Comparison of ENCODE assay signal across 8 mouse cellular contexts in genomic region chr11:26593061-26594059, GRCm38 (mm10). TPM values are rescaled to one million over a fixed set of nuclear protein-coding genes. Genes with fewer than 3 reads are reported as not detected.
DNase-seq lines count a peak whose midpoint lies in the region; ATAC-seq lines count a peak whose summit lies in the region.

TSS of gene Gm6899 (plus strand) at chr11:26593241.
TSS of gene Vrk2 (minus strand) at chr11:26593999.

- peak; percentile 75 for DNase-seq in MEL-GATA-1-ER (ENCODE audit: extremely low read depth, low read depth)
- DNase-seq in cerebellum, adult 11 months: peak; percentile 1
- DNase-seq in forebrain, embryonic 14.5 days (ENCODE audit: low spot score): peak; percentile 79
- peak; percentile 85 for DNase-seq in heart, postnatal 4 days
- DNase-seq in layer of hippocampus, adult 8-10 months (ENCODE audit: low spot score in 2 of 2): peak; percentile 8 to 26
- peak; percentile 87 to 93 for DNase-seq in lung, postnatal 4 days
- DNase-seq in retina, postnatal 7 days (ENCODE audit: low read depth, low spot score): peak; percentile 38
- DNase-seq in urinary bladder, adult 2 months (ENCODE audit: low spot score): peak; percentile 81

- no peaks in the 10 kb centered on the region for H3K27me3 ChIP-seq in forebrain, embryonic 14.5 days (replicated peaks; ENCODE audit: control insufficient read depth, insufficient read depth, low read length)

- WGBS in forebrain, embryonic 14.5 days: under 1% methylated on average over 56 of the region's 60 CpGs

- no peaks in the 10 kb centered on the region for H3K9me3 ChIP-seq in forebrain, embryonic 14.5 days (replicated peaks; ENCODE audit: control insufficient read depth, low read length)

- H3K4me3 ChIP-seq in forebrain, embryonic 14.5 days (ENCODE audit: low read depth, low read length): peak within 1 kb of the TSS; percentile 57

- H3K4me1 ChIP-seq in forebrain, embryonic 14.5 days (ENCODE audit: control insufficient read depth, insufficient read depth, low read length): peaks cover 7% of the 10 kb centered on the region; the same call in 1 of the 2 replicates

- ATAC-seq in forebrain, embryonic 14.5 days: peak; percentile 98

- no peaks in the 10 kb centered on the region for H3K36me3 ChIP-seq in forebrain, embryonic 14.5 days (ENCODE audit: control insufficient read depth, insufficient read depth, low read length)

- peak within 1 kb of the TSS; percentile 76 for H3K9ac ChIP-seq in forebrain, embryonic 14.5 days (ENCODE audit: low read length)

- peak within 1 kb of the TSS; percentile 48 for H3K27ac ChIP-seq in forebrain, embryonic 14.5 days (ENCODE audit: low read depth, low read length)

- peak within 1 kb of the TSS; percentile 89 for H3K4me2 ChIP-seq in forebrain, embryonic 14.5 days (ENCODE audit: low read length)

RNA-seq across cellular contexts. Expression of gene Gm6899, which starts in this region (rescaled TPM):
- not detected in 2 replicates for polyA plus RNA-seq in forebrain, embryonic 14.5 days (2014; fragmentation: Nextera tagmentation; extraction: Ambion mirVana)
- total RNA-seq in heart, postnatal 4 days (2021): not detected
- not detected for total RNA-seq in layer of hippocampus, adult 8-10 months (2022)
- not detected in 2 replicates for polyA plus RNA-seq in urinary bladder, adult 2 months (2012; rRNA removed)

RNA-seq across cellular contexts. Expression of gene Vrk2, which starts in this region (rescaled TPM):
- 8.6 and 10.2 TPM in 2 replicates for polyA plus RNA-seq in forebrain, embryonic 14.5 days (2014; fragmentation: Nextera tagmentation; extraction: Ambion mirVana)
- 10 to 100 TPM in 1 of 2 experiments, 1 to 10 TPM in 1; 9.7 to 10.6 TPM for total RNA-seq in heart, postnatal 4 days (2021)
- total RNA-seq in layer of hippocampus, adult 8-10 months (2022): 1 to 10 TPM; 2.6 to 5.1 (median 3.4) TPM
- 10.8 and 11.3 TPM in 2 replicates for polyA plus RNA-seq in urinary bladder, adult 2 months (2012; rRNA removed)

Comparison
In these comparisons a context has a peak if more than half of its experiments do, and no peak if none do; other contexts are left out.
1. Peak in every context shown above with its lines: DNase-seq, ATAC-seq, H3K4me3 ChIP-seq and H3K27ac ChIP-seq.
2. DNase-seq: peak in every context shown above with its lines; median percentile 90 in lung, postnatal 4 days; 85 in heart, postnatal 4 days; 81 in urinary bladder, adult 2 months; 79 in forebrain, embryonic 14.5 days; 75 in MEL-GATA-1-ER; 38 in retina, postnatal 7 days; 17 in layer of hippocampus, adult 8-10 months; 1 in cerebellum, adult 11 months.